Mouse (Mus musculus): ENCODE results near the gene Itga1. TPM values are rescaled to one million over a fixed set of nuclear protein-coding genes. Genes with fewer than 3 reads are reported as not detected.

Gene Itga1
- total RNA-seq, 2 experiments from 2014 or later: 25.9 to 32.9 TPM

GRCm38 (mm10) chr13:115067324-115067967 lies 34.3 kb downstream of the Itga1 start:
- no peak for DNase-seq (ENCODE audit: low spot score in 2 of 2)

GRCm38 (mm10) chr13:115057555-115057954 lies 44.2 kb downstream of the Itga1 start:
- DNase-seq (ENCODE audit: low spot score in 2 of 2): no peak

DNA sequence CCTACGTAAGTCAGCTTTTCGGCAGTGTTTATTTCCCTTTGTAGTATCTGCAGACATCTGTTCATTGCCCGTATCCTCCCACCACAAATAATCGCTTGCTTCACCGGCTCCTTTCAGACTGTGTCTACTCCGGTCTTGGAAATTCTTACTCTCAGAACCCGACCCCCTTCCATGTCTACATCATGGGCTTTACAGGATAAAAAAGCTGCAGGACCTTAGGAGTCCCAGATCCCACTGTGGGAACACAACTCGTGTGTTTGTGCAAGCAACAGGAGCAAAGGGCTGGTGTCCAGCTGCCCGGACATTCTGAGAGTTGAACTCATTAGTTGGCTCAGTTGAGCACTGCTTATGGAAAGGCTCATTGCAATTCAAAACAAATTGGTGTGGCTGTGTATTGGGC lies 47.0 kb downstream of the Itga1 start:
- DNase-seq (ENCODE audit: low spot score in 2 of 2): no peak

DNA sequence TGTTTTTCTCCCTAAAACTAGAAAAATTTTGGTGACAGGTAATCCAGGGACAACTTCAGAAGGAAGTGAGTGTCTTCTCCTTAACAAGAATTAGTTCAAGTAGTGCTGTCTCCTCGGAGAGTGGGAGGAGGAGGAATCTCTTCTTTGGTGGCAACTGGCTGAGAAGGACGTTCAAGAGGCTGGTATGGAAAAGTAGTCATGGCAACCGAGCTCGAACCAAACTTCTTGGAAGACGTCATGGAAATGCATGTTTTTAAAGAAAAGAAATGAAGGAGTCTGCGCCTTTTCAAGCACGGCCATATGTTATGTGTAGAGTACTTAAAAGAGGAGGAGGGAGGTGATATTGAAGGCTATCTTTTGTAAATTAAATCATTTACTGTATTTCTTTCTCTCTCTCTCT lies 49.2 kb downstream of the Itga1 start:
- DNase-seq (ENCODE audit: low spot score in 2 of 2): no peak

GRCm38 (mm10) chr13:115050660-115051559 lies 50.9 kb downstream of the Itga1 start:
- no peak for DNase-seq (ENCODE audit: low spot score in 2 of 2)

DNA sequence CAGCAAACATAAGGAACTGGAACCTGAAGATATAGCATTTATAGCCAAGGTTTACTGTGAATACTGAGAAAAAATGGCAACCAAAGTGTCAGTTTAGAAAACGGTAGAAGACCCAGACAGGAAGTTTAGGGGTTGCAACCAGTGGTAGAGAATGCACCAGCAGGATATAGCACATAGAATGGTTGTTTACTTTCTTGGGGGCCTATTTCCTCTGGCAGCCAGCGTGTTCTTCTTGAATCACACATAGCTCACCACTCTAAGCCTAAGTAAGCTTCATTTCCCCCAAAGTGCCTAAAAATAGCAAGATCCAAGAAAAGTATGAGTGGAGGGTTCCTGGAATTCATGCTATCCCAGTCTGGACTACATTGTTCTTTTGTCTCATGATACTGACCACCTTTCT lies 59.1 kb downstream of the Itga1 start:
- no peak for DNase-seq (ENCODE audit: low spot score in 2 of 2)

DNA sequence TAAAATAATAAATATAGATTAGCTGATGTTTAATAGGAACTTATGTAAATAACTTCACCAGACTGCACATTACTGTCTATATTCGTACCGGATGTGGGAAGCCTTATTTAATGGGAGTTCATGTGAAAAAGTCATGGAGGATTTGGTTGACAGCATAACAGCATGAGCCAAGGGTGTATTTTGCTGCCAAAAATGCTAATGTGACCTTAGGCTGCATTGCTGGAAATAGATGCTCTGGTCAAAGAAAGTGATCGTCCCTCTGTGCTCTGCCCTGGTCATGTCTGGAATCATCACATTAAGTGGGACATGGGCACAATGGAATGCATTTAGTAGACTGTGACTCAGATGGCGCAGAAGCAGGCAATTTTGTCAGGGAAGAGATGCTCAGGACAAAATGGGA lies 64.5 kb downstream of the Itga1 start:
- DNase-seq (ENCODE audit: low spot score in 2 of 2): no peak

DNA sequence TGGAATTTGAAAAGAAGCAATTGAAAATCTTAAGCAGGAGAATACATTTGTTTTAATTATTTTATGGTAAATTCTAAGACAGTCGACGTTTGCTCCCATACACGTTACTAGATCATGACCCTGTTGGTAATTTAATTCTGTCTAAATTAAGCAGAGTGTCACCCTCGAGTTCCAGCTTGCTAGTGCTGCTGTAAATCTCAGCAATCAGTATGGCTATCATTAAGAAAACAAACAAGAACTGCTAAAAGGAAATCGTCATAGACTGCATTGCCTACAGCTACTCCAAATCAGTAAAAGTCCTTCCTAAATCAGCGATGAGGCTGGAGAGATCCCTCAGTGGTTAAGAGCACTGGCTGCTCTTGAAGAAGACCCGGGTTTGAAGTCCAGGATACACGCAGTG lies 66.4 kb downstream of the Itga1 start:
- DNase-seq (ENCODE audit: low spot score in 2 of 2): no peak

- no peak for DNase-seq (ENCODE audit: low spot score in 2 of 2)
These were observed 68.6 kb downstream of the Itga1 start for GRCm38 (mm10) chr13:115033135-115033534.

- DNase-seq (ENCODE audit: low spot score in 2 of 2): no peak
These were observed 70.4 kb downstream of the Itga1 start for GRCm38 (mm10) chr13:115031177-115032000.

- no peak for DNase-seq (ENCODE audit: low spot score in 2 of 2)
These were observed 76.4 kb downstream of the Itga1 start for GRCm38 (mm10) chr13:115025394-115025793.

- DNase-seq (ENCODE audit: low spot score in 2 of 2): no peak
These were observed 79.5 kb downstream of the Itga1 start for GRCm38 (mm10) chr13:115022117-115022787.

GRCm38 (mm10) chr13:115021411-115021810 lies 80.4 kb downstream of the Itga1 start:
- no peak for DNase-seq (ENCODE audit: low spot score in 2 of 2)

- DNase-seq (ENCODE audit: low spot score in 2 of 2): no peak
These were observed 81.0 kb downstream of the Itga1 start for GRCm38 (mm10) chr13:115020727-115021126.

- DNase-seq (ENCODE audit: low spot score in 2 of 2): no peak
These were observed 84.2 kb downstream of the Itga1 start for GRCm38 (mm10) chr13:115017545-115017944.

GRCm38 (mm10) chr13:115011547-115011946 lies 90.2 kb downstream of the Itga1 start:
- no peak for DNase-seq (ENCODE audit: low spot score in 2 of 2)

- no peak for DNase-seq (ENCODE audit: low spot score in 2 of 2)
These were observed 95.4 kb downstream of the Itga1 start for GRCm38 (mm10) chr13:115006213-115006835.

DNA sequence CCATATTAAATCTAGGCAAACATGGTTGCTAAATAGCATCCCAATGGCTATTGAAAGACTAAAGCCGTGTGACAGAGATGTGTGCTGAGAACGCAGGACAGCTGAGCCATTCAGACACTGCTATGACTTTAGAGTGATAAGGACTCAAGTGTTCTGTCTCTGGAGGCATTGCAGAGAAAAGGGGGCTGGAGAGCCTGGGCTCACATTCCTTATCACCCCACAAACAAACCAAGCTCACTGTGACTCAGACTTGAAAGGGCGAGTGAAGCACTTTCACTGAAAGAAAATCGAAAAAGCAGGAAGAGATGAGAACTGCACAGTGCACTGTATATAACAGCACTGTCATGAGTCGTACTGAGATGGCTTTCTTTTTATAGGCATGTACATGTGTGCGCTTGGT lies 96.4 kb downstream of the Itga1 start:
- DNase-seq (ENCODE audit: low spot score in 2 of 2): no peak

- DNase-seq (ENCODE audit: low spot score in 2 of 2): no peak
These were observed 98.2 kb downstream of the Itga1 start for GRCm38 (mm10) chr13:115003444-115004053.

GRCm38 (mm10) chr13:115002837-115003236 lies 98.9 kb downstream of the Itga1 start:
- DNase-seq (ENCODE audit: low spot score in 2 of 2): no peak
